Mouse (Mus musculus) ES-Bruce4 (cell line): Measurements from ENCODE around the gene Otub2.

ENCODE experiments used
- CTCF ChIP-seq: IDR thresholded peaks from one replicate; pipeline ENCODE4 v1.8.1; 2011; ENCODE audit warnings: low read depth, low read length
- EP300 ChIP-seq: IDR thresholded peaks from 2 replicates; pipeline ENCODE4 v1.6.1; 2011; ENCODE audit warnings: low read depth, low read length; ENCODE audit not compliant: insufficient read depth
- POLR2A ChIP-seq: IDR thresholded peaks from one replicate; pipeline ENCODE4 v1.8.1; 2011; ENCODE audit warnings: low read length; ENCODE audit not compliant: insufficient read depth

DNA sequence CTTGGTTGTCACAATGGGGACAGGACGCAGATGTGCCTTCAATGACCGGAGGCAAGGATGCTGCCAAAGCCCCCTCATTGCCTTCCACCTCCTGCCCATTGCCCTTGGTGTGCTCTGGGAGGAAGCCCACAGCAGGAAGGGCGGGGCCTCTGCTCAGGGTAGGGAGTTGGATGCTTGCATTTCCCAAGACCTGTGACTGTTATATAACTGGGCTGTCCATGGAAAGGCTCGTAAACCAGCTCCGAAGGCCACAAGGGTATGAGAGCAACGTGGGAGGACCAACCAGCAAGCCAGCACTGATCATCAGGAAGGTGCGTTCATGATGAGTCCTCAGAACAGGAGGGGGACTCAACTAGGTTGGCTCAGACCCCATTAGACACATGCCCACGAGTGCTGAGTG, 27.7 kb upstream of the Otub2 start:
- TF ChIP-seq POLR2A (no peak), CTCF (no peak), EP300 (no peak)
